Mouse (Mus musculus) urinary bladder, postnatal 14 days (tissue): ENCODE measurements around the gene Eif5a.
"Not testable (repeated sequence)": the region's sequence is repeated elsewhere in the genome, so short reads cannot be mapped to it uniquely, and the experiment has no call there.

Experiments used
- DNase-seq: peaks from one replicate; pipeline ENCODE4 v3.0.0; 2021; ENCODE audit warnings: low spot score

The Eif5a gene

GRCm38 (mm10) chr11:69921114-69922011 is at the start of gene Eif5a:
TSS of gene Eif5a (minus strand) at chr11:69921958.
- peak; percentile 100 for DNase-seq

GRCm38 (mm10) chr11:69970775-69971174 is 49.0 kb upstream of the Eif5a start:
- no peak for DNase-seq

GRCm38 (mm10) chr11:69970222-69970621 is 48.5 kb upstream of the Eif5a start:
- DNase-seq, result no peak

GRCm38 (mm10) chr11:69968793-69969192 is 47.0 kb upstream of the Eif5a start:
- DNase-seq, result no peak

- no peak for DNase-seq
These were observed 45.2 kb upstream of the Eif5a start for GRCm38 (mm10) chr11:69966860-69967517.

- peak; percentile 70 for DNase-seq
These were observed 44.5 kb upstream of the Eif5a start for GRCm38 (mm10) chr11:69966006-69966859.

- DNase-seq, result peak; percentile 86
These were observed 43.7 kb upstream of the Eif5a start for GRCm38 (mm10) chr11:69965271-69966005.

GRCm38 (mm10) chr11:69964650-69965270 is 43.0 kb upstream of the Eif5a start, which contains the start of gene Cldn7:
TSS of gene Cldn7 (plus strand) at chr11:69964779.
- no peak for DNase-seq

- peak; percentile 67 for DNase-seq
These were observed 40.1 kb upstream of the Eif5a start for GRCm38 (mm10) chr11:69961841-69962240.

- no peak for DNase-seq
These were observed 38.9 kb upstream of the Eif5a start for GRCm38 (mm10) chr11:69960616-69961015.

- DNase-seq, result no peak
These were observed 34.5 kb upstream of the Eif5a start for GRCm38 (mm10) chr11:69956218-69956617.

- not testable (repeated sequence) for DNase-seq
These were observed 33.9 kb upstream of the Eif5a start for GRCm38 (mm10) chr11:69955618-69956017.

- no peak for DNase-seq
These were observed 31.6 kb upstream of the Eif5a start for GRCm38 (mm10) chr11:69953267-69953915.

GRCm38 (mm10) chr11:69952274-69952673 is 30.5 kb upstream of the Eif5a start:
- no peak for DNase-seq

GRCm38 (mm10) chr11:69950807-69951459 is 29.2 kb upstream of the Eif5a start:
- peak; percentile 40 for DNase-seq

- peak; percentile 91 for DNase-seq
These were observed 27.0 kb upstream of the Eif5a start for GRCm38 (mm10) chr11:69948763-69949150.

GRCm38 (mm10) chr11:69948066-69948762 is 26.5 kb upstream of the Eif5a start, which contains the start of gene Slc2a4:
TSS of gene Slc2a4 (minus strand) at chr11:69948188.
- peak; percentile 94 for DNase-seq

- DNase-seq, result peak; percentile 48
These were observed 25.7 kb upstream of the Eif5a start for GRCm38 (mm10) chr11:69947337-69948065.
